Mouse (Mus musculus) kidney, postnatal 0 days (tissue): ENCODE measurements at regions not wholly inside any gene's neighbourhood (a gene's known extent, or its start where the extent isn't known, plus 50 kb on each side); places are given as distances from the start of the nearest gene placed in this dataset.

Experiments used
- ATAC-seq: fragments of 200-750 bp; cut with Nextera tagmentation; replicated peaks from 2 replicates; pipeline ENCODE4 v1.8.0; 2017; ENCODE audit warnings: low read depth, moderate number of reproducible peaks, moderate TSS enrichment, moderate library complexity; ENCODE audit not compliant: low FRiP score
- DNase-seq: peaks from one replicate; pipeline ENCODE4 v3.0.0-alpha.2; 2016; ENCODE audit warnings: low spot score
- H3K27ac ChIP-seq: fragments of 300-500 bp; sonication (generic); 2 replicates; pipeline ENCODE4 v1.5.1; 2014; ENCODE audit warnings: mild to moderate bottlenecking
- H3K27me3 ChIP-seq: fragments of 300-500 bp; sonication (generic); 2 replicates; pipeline ENCODE4 v1.6.1; 2014; ENCODE audit warnings: low read length, mixed read lengths; ENCODE audit not compliant: insufficient read depth
- H3K36me3 ChIP-seq: fragments of 300-500 bp; sonication (generic); 2 replicates; pipeline ENCODE4 v1.6.1; 2014; ENCODE audit warnings: low read length, mixed read lengths; ENCODE audit not compliant: insufficient read depth
- H3K4me1 ChIP-seq: fragments of 300-500 bp; sonication (generic); replicated peaks from 2 replicates; pipeline ENCODE4 v1.6.1; 2014; ENCODE audit warnings: antibody characterized with exemption, low read length, mixed read lengths; ENCODE audit not compliant: insufficient read depth
- H3K4me2 ChIP-seq: fragments of 300-500 bp; sonication (generic); 2 replicates; pipeline ENCODE4 v1.6.1; 2014; ENCODE audit warnings: mild to moderate bottlenecking, low read length, moderate library complexity, mixed read lengths
- H3K4me3 ChIP-seq: fragments of 300-500 bp; sonication (generic); replicated peaks from 2 replicates; pipeline ENCODE4 v1.5.1; 2014; ENCODE audit warnings: low read depth, low read length
- H3K9ac ChIP-seq: fragments of 300-500 bp; sonication (generic); 2 replicates; pipeline ENCODE4 v1.6.1; 2014; ENCODE audit warnings: low read depth, low read length
- H3K9me3 ChIP-seq: fragments of 300-500 bp; sonication (generic); replicated peaks from 2 replicates; pipeline ENCODE4 v1.6.1; 2016; ENCODE audit warnings: low read length, inconsistent platforms, mixed read lengths
- CTCF ChIP-seq: IDR thresholded peaks from 2 replicates; pipeline ENCODE4 v1.5.1; 2016; ENCODE audit warnings: antibody characterized with exemption, low read depth, mild to moderate bottlenecking, moderate library complexity
- WGBS: fragments of 180-500 bp; shearing (Covaris S2); extraction: QIAGEN DNeasy Blood & Tissue Kit; methylation state at CpG from one replicate; pipeline ENCODE4 v1.1.7; 2014; 5-methylcytosine and 5-hydroxymethylcytosine counted together

DNA sequence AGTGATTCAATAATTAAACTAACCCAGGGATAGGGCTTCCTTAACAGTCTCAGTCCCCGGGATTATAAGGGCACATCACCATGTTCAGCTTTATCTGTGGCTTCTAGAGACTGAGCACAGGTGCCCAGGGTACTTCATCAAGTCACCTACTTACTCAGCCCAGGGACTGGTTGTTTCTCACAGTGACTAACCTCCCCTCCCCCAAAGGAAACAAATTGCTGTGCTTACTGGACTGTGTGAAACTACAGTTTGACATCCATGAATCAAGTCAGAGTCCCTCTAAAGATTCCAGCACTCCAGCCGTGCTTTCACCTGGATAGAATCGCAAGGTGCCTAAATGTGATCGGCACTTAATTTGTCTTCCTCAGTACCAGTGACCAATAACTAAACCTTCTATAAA, 125.2 kb downstream of the Fam84b start:
- WGBS = 26% methylated on average over 4 of the region's 4 CpGs
- H3K4me3 ChIP-seq = no peak overlapping the region
- ATAC-seq = peak; percentile 89

DNA sequence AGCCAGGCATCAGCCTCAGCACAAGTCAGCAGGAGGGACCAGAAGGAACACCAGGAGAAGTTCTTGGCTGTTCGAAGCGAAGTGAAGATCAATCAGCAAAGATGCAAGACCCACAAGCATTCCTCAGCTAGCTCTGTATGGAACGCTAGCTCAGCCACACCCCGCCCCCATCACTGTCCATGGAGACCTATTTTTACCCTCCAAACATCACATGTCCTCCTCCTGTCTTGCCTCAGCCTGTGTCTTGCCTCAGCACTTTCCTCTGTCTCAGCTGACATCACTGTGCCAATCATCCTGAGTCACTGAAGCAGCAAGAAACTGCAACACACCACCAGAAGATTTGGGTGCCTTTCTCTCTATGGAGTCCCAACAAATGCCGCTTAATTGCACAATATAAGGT, 134.2 kb downstream of the Fam84b start:
- H3K9me3 ChIP-seq = no peaks in the 10 kb centered on the region; the same call in 1 of the 2 replicates
- no peak overlapping the region for H3K4me2 ChIP-seq
- TF ChIP-seq CTCF = no peak
- no peaks in the 10 kb centered on the region for H3K27me3 ChIP-seq
- no peak for DNase-seq
- no peaks in the 10 kb centered on the region for H3K36me3 ChIP-seq
- ATAC-seq = no peak
- no peak overlapping the region for H3K9ac ChIP-seq
- H3K27ac ChIP-seq = no peak overlapping the region
- H3K4me3 ChIP-seq = no peak overlapping the region
- no peaks in the 10 kb centered on the region for H3K4me1 ChIP-seq
- 74% methylated on average over 5 of the region's 5 CpGs for WGBS

More for the DNA sequence above, 125.2 kb downstream of the Fam84b start:
- H3K4me1 ChIP-seq = no peaks in the 10 kb centered on the region
- no peaks in the 10 kb centered on the region for H3K27me3 ChIP-seq
- no peak overlapping the region for H3K9ac ChIP-seq
- no peak for TF ChIP-seq CTCF
- peak overlapping the region; percentile 56; the same call in 1 of the 2 replicates for H3K27ac ChIP-seq
- no peaks in the 10 kb centered on the region for H3K9me3 ChIP-seq
- H3K4me2 ChIP-seq = peak overlapping the region; percentile 19; the same call in 1 of the 2 replicates
- no peaks in the 10 kb centered on the region for H3K36me3 ChIP-seq
- peak; percentile 61 for DNase-seq

DNA sequence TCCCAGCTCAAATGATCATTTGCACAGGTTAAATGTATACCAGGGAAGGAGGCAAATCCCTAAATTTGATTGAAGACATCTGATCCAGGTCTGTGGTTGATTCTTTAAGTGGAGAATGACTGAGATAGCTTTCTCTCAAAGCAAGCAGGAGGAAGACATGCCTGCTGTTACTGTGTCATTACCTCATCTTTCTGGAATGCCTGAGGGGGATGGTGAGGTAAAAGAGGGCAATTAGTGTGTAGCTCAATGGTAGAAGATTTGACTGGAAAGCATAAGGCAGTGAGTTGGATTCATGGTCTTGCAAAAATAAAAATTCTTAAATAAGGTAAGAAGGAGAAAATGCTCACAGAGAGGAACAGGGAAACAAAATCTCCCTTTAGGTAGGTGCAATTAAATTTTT, 144.9 kb downstream of the Fam84b start:
- ATAC-seq = peak; percentile 40; the same call in 1 of the 2 replicates
- Histone ChIP-seq H3K9ac (no peak overlapping the region), H3K4me3 (no peak overlapping the region), H3K4me1 (no peaks in the 10 kb centered on the region), H3K27ac (no peak overlapping the region), H3K27me3 (no peaks in the 10 kb centered on the region), H3K9me3 (no peaks in the 10 kb centered on the region), H3K4me2 (no peak overlapping the region), H3K36me3 (no peaks in the 10 kb centered on the region)
- TF ChIP-seq CTCF = no peak
- no peak for DNase-seq

DNA sequence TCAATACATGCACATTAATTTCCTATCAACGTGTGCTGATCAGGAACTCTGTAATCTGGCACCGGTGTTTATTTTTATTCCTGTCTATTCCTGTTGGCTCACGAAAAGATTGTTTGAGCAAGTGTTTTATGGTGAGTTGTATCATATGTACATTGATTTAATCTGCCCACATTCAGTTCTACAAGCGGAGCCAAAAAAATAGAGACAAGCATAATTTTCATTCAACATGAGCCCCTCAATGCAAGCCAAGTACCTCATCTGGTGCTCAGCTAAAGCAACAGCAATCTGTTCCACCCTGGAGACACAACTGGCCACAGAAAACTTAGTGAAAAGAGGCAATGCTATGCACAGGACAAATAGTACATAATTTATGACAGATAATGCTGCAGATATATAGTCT, 147.6 kb downstream of the Fam84b start:
- no peak for DNase-seq
- H3K36me3 ChIP-seq = no peaks in the 10 kb centered on the region
- H3K4me2 ChIP-seq = no peak overlapping the region
- WGBS = 60% methylated on average over 4 of the region's 4 CpGs
- H3K4me1 ChIP-seq = no peaks in the 10 kb centered on the region
- H3K27me3 ChIP-seq = no peaks in the 10 kb centered on the region
- H3K4me3 ChIP-seq = no peak overlapping the region
- no peak overlapping the region for H3K9ac ChIP-seq
- no peaks in the 10 kb centered on the region for H3K9me3 ChIP-seq
- no peak for ATAC-seq
- no peak overlapping the region for H3K27ac ChIP-seq
- no peak for TF ChIP-seq CTCF

DNA sequence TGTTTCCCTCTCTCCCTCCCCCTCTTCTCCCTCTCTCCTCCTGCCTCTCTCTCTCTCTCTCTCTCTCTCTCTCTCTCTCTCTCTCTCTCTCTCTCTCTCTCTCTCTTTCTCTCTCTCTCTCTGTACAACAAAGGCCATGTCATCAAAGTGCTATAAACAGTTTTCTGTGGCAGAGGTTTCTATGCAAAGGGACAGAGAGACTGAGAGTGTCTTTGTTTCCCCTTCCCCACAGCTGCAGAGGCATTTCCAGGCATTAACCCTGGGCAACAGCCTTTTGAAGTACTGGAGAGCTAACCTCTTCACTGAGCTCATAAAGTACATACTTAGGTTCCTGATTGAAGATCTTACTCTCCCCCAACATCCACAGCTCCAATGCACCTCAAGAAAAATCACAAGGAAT, 152.3 kb downstream of the Fam84b start:
- peak; percentile 4 for DNase-seq
- no peak for ATAC-seq
- H3K27me3 ChIP-seq = no peaks in the 10 kb centered on the region
- no peak overlapping the region for H3K4me2 ChIP-seq
- no peak overlapping the region for H3K4me3 ChIP-seq
- H3K9me3 ChIP-seq = no peaks in the 10 kb centered on the region
- no peaks in the 10 kb centered on the region for H3K4me1 ChIP-seq
- H3K9ac ChIP-seq = no peak overlapping the region
- no peaks in the 10 kb centered on the region for H3K36me3 ChIP-seq
- TF ChIP-seq CTCF = no peak
- H3K27ac ChIP-seq = no peak overlapping the region

DNA sequence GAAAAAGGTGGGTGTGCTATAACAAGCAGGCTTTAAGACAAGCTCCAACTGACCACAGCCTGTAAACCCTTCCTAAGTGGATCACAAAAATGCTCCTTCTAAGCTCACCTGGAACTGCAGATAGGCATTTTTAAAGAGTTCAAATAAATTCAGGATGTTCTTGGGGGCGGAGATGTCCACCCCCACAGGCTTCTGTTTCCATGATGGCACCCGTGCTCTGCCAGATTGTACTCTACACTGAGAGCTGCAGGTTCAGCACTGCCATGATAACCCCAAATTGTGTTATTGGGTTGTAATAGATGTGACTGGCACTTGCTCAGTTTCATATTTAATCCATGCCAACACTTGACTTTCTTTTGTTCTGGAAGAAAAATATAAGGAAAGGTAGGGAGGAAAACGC, 158.8 kb downstream of the Fam84b start:
- ATAC-seq (no peak), DNase-seq (no peak)
- no peak for TF ChIP-seq CTCF
- H3K4me1 ChIP-seq = no peaks in the 10 kb centered on the region
- H3K36me3 ChIP-seq = no peaks in the 10 kb centered on the region
- no peaks in the 10 kb centered on the region for H3K9me3 ChIP-seq
- H3K4me2 ChIP-seq = no peak overlapping the region
- H3K27ac ChIP-seq = no peak overlapping the region
- no peak overlapping the region for H3K9ac ChIP-seq
- 92% methylated on average over 3 of the region's 3 CpGs for WGBS
- H3K4me3 ChIP-seq = no peak overlapping the region
- H3K27me3 ChIP-seq = no peaks in the 10 kb centered on the region

DNA sequence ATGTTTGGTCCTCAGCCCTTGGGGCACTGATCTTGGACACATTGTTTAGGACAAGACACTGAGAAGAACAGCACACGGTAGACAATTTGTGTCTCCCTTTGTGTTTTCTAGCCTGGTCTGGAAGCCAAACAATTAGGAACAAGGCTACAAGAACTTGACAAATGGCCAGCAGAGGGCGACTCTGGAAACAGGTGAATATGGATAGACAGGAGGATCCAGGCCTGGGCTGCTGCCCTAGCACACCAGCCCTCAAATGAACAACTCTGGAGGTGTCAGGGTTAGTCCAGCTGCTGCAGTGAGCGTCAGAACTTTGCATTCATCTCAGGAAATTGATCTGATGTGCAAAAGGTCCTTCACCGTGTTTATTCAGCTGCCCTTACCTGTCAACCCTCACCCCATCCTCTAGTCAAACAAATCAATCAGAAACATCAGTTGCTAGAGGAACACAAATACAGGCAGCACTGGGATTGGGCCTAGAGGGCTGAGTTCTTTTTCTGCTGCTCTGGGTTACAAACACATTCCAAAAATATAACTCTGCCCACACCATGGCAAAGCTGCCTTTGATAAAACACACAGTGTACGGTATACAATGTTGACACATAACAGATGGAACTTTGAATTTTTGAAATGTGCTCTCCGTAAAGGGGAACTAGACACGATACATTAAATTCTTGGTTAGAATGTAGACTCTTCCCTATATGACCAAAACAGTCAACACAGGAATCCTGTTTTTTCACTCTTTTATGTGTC, 159.7 kb downstream of the Fam84b start:
- no peaks in the 10 kb centered on the region for H3K4me1 ChIP-seq
- H3K4me3 ChIP-seq = no peak overlapping the region
- WGBS = 65% methylated on average over 7 of the region's 7 CpGs
- no peaks in the 10 kb centered on the region for H3K27me3 ChIP-seq
- peak; percentile 21 for DNase-seq
- no peak overlapping the region for H3K27ac ChIP-seq
- no peaks in the 10 kb centered on the region for H3K9me3 ChIP-seq
- H3K4me2 ChIP-seq = no peak overlapping the region
- H3K36me3 ChIP-seq = no peaks in the 10 kb centered on the region
- peak; percentile 67 for TF ChIP-seq CTCF
- no peak for ATAC-seq
- H3K9ac ChIP-seq = no peak overlapping the region
